Mouse (Mus musculus) bone marrow macrophage, adult 2 months (primary cell): ENCODE measurements around the gene Msi2.

ENCODE experiments used
- CTCF ChIP-seq: IDR thresholded peaks from 2 replicates; pipeline ENCODE4 v1.5.1; 2012; ENCODE audit warnings: low read depth, mild to moderate bottlenecking, low read length, moderate library complexity
- POLR2A ChIP-seq: IDR thresholded peaks from 2 replicates; pipeline ENCODE4 v1.6.1; 2012; ENCODE audit warnings: mild to moderate bottlenecking, low read depth, low read length, borderline replicate concordance

DNA sequence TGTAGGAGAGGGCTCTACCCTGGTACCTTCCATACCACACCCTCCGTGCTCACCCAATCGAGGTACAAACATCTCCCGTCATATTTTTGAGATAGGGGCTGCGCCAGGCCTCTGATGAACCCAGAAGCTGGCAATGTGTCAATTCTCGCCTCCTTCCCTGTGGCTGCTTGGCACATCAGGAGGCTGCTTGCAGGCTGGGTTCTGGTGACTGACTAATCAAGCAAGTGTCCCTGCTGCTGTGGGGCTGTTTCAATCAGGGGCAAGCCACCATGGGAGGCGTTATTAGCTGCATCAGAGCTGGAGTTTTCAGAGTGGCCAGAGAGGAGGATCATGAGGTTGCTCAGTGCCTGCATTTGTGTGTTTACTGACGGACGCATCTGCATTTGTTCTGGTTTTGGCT lies 310.0 kb downstream of the Msi2 start:
- TF ChIP-seq POLR2A: no peak
- TF ChIP-seq CTCF: no peak
